Comparison of ENCODE assay signal across 23 mouse cellular contexts in genomic region chr11:106393331-106393616, GRCm38 (mm10). TPM values are rescaled to one million over a fixed set of nuclear protein-coding genes. Genes with fewer than 3 reads are reported as not detected.
DNase-seq lines count a peak whose midpoint lies in the region; ATAC-seq and TF ChIP-seq lines count a peak whose summit lies in the region.
"Had no signal": no experiment of that assay in that cellular context is flagged by ENCODE, and none has a peak within 500 bp of the region (broad histone marks: within the 10 kb centered on the region; RNA-seq: fewer than 3 reads in every experiment).

No protein-coding gene starts in this region.

- H3K4me1 ChIP-seq in liver, embryonic 13.5 days (replicated peaks): peaks cover 50% of the 10 kb centered on the region
- no peaks in the 10 kb centered on the region; the same call in 1 of the 2 replicates for H3K4me1 ChIP-seq in stomach, postnatal 0 days (replicated peaks; ENCODE audit: control insufficient read depth, insufficient read depth)
- H3K4me1 ChIP-seq: forebrain, embryonic 15.5 days had no signal

- peak overlapping the region; percentile 78 for H3K27ac ChIP-seq in liver, embryonic 13.5 days
- no peak overlapping the region for H3K27ac ChIP-seq in stomach, postnatal 0 days (replicated peaks)
- H3K27ac ChIP-seq: embryonic facial prominence, embryonic 15.5 days; forebrain, embryonic 15.5 days; heart, embryonic 13.5 days had no signal

- H3K36me3 ChIP-seq in liver, embryonic 13.5 days: peaks cover 3% of the 10 kb centered on the region
- no peaks in the 10 kb centered on the region; the same call in 1 of the 2 replicates for H3K36me3 ChIP-seq in stomach, postnatal 0 days (ENCODE audit: control insufficient read depth, insufficient read depth, low read length)

- 47% methylated on average over 4 of the region's 4 CpGs for WGBS in liver, embryonic 13.5 days (ENCODE audit: insufficient replicate concordance)
- 53% methylated on average over 4 of the region's 4 CpGs for WGBS in stomach, postnatal 0 days

- no peaks in the 10 kb centered on the region for H3K9me3 ChIP-seq in liver, embryonic 13.5 days (replicated peaks)
- H3K9me3 ChIP-seq in stomach, postnatal 0 days (ENCODE audit: control insufficient read depth, low read length): no peaks in the 10 kb centered on the region
- H3K9me3 ChIP-seq: embryonic facial prominence, embryonic 15.5 days; forebrain, embryonic 15.5 days; heart, embryonic 13.5 days had no signal

- no peaks in the 10 kb centered on the region for H3K27me3 ChIP-seq in liver, embryonic 13.5 days
- no peaks in the 10 kb centered on the region for H3K27me3 ChIP-seq in stomach, postnatal 0 days (ENCODE audit: control insufficient read depth, insufficient read depth, low read length)
- H3K27me3 ChIP-seq: embryonic facial prominence, embryonic 15.5 days; forebrain, embryonic 15.5 days; heart, embryonic 13.5 days had no signal

- H3K4me2 ChIP-seq in liver, embryonic 13.5 days: peak overlapping the region; percentile 35; the same call in 1 of the 2 replicates
- H3K4me2 ChIP-seq in stomach, postnatal 0 days (replicated peaks; ENCODE audit: low read depth): no peak overlapping the region
- H3K4me2 ChIP-seq: embryonic facial prominence, embryonic 15.5 days; forebrain, embryonic 15.5 days; heart, embryonic 13.5 days had no signal

- no peak for TF ChIP-seq CTCF in stomach, postnatal 0 days (IDR thresholded peaks at IDR 0.05; ENCODE audit: low read depth)

- no peak for TF ChIP-seq EP300 in stomach, postnatal 0 days (optimal IDR thresholded peaks at IDR 0.05)

- H3K9ac ChIP-seq in liver, embryonic 13.5 days: peak overlapping the region; percentile 4; the same call in 1 of the 2 replicates
- H3K9ac ChIP-seq in stomach, postnatal 0 days (ENCODE audit: low read length): no peak overlapping the region
- H3K9ac ChIP-seq: embryonic facial prominence, embryonic 15.5 days; forebrain, embryonic 15.5 days; heart, embryonic 13.5 days had no signal

- no peak overlapping the region for H3K4me3 ChIP-seq in liver, embryonic 13.5 days (replicated peaks)
- no peak overlapping the region for H3K4me3 ChIP-seq in stomach, postnatal 0 days (ENCODE audit: low read depth, low read length)
- H3K4me3 ChIP-seq: embryonic facial prominence, embryonic 15.5 days; forebrain, embryonic 15.5 days; heart, embryonic 13.5 days had no signal

- DNase-seq in heart, adult 11 months: peak; percentile 87
- DNase-seq in heart, adult 18-20 months: no peak
- peak; percentile 39 for DNase-seq in NIH3T3 (ENCODE audit: low read depth)
- DNase-seq in liver, embryonic 13.5 days: no peak
- no peak for DNase-seq in stomach, postnatal 0 days (ENCODE audit: low spot score)
- DNase-seq in layer of hippocampus, adult 8-10 months (ENCODE audit: low spot score in 2 of 2): no peak
- no peak for DNase-seq in gastrocnemius, postnatal 10 days
- DNase-seq: adrenal gland, adult 8-10 months; adrenal gland, postnatal 36 days; cerebellum, adult 2 months; cerebellum, postnatal 14 days; embryo, embryonic 11 days; heart, postnatal 36 days had no signal

- ATAC-seq in liver, embryonic 13.5 days (ENCODE audit: low read depth): no peak
- ATAC-seq in stomach, postnatal 0 days (ENCODE audit: low FRiP score, low TSS enrichment): peak; percentile 13; the same call in 1 of the 2 replicates
- ATAC-seq: forebrain, embryonic 15.5 days; hindbrain, embryonic 16.5 days had no signal

RNA-seq across cellular contexts. Expression of gene Icam2, which starts 5.4 kb away (rescaled TPM):
- 10 to 100 TPM; 19.2 to 24.5 TPM for total RNA-seq in heart, adult 18-20 months (2021)
- 18.6 and 19.5 TPM in 2 replicates for polyA plus RNA-seq in liver, embryonic 13.5 days (2015; fragmentation: Nextera tagmentation; extraction: Ambion mirVana)
- polyA plus RNA-seq in stomach, postnatal 0 days (2015; fragmentation: Nextera tagmentation; extraction: Ambion mirVana): 12.7 and 13.2 TPM in 2 replicates
- total RNA-seq in layer of hippocampus, adult 8-10 months (2022): 1 to 10 TPM; 1.7 to 3.4 (median 2.4) TPM
- total RNA-seq in gastrocnemius, postnatal 10 days (2021): 10 to 100 TPM; 13.3 to 18.6 TPM
- polyA plus RNA-seq: C2C12 had no signal

RNA-seq across cellular contexts. Expression of gene Prr29, which starts 28.0 kb away (rescaled TPM):
- total RNA-seq in heart, adult 18-20 months (2021): 1 to 10 TPM in 1 of 2 experiments, under 1 TPM in 1; 0.57 to 1.3 TPM
- not detected in 2 replicates for polyA plus RNA-seq in liver, embryonic 13.5 days (2015; fragmentation: Nextera tagmentation; extraction: Ambion mirVana)
- polyA plus RNA-seq in stomach, postnatal 0 days (2015; fragmentation: Nextera tagmentation; extraction: Ambion mirVana): 0.23 and 0.41 TPM in 2 replicates
- under 1 TPM in 1 of 4 experiments, not detected in 3; 0.41 TPM for total RNA-seq in layer of hippocampus, adult 8-10 months (2022)
- total RNA-seq in gastrocnemius, postnatal 10 days (2021): 10 to 100 TPM; 11.4 to 11.5 TPM
- total RNA-seq: adrenal gland, postnatal 36 days; common myeloid progenitor, adult 5-6 weeks had no signal
- polyA plus RNA-seq: C2C12; embryonic facial prominence, embryonic 11.5 days; erythroblast, embryonic 14.5 days; forebrain, embryonic 11.5 days; forebrain, embryonic 15.5 days; hindbrain, embryonic 11.5 days; hindbrain, embryonic 16.5 days had no signal

RNA-seq across cellular contexts. Expression of gene Scn4a, which starts 40.2 kb away (rescaled TPM):
- 10 to 100 TPM; 22.6 to 23.8 TPM for total RNA-seq in heart, adult 18-20 months (2021)
- polyA plus RNA-seq in liver, embryonic 13.5 days (2015; fragmentation: Nextera tagmentation; extraction: Ambion mirVana): 0.02 TPM in 1 of 2 replicates, not detected in the other
- polyA plus RNA-seq in stomach, postnatal 0 days (2015; fragmentation: Nextera tagmentation; extraction: Ambion mirVana): 0.02 and 0.12 TPM in 2 replicates
- total RNA-seq in layer of hippocampus, adult 8-10 months (2022): under 1 TPM in 2 of 4 experiments, not detected in 2; 0.07 TPM
- total RNA-seq in gastrocnemius, postnatal 10 days (2021): 100 to 1,000 TPM; 137 to 145 TPM
- polyA plus RNA-seq: erythroblast, embryonic 14.5 days; forebrain, embryonic 11.5 days; forebrain, embryonic 15.5 days; hindbrain, embryonic 16.5 days had no signal

Comparison
In these comparisons a context has a peak if more than half of its experiments do, and no peak if none do; other contexts are left out.
1. DNase-seq: peak in heart, adult 11 months (single experiment) and NIH3T3 (single experiment); none in heart, adult 18-20 months (0 of 2), liver, embryonic 13.5 days (single experiment), stomach, postnatal 0 days (single experiment), layer of hippocampus, adult 8-10 months (0 of 2) and gastrocnemius, postnatal 10 days (single experiment).
2. RNA of gene Prr29, which starts 28.0 kb away (total RNA-seq): 11.4 to 11.5 TPM in gastrocnemius, postnatal 10 days; 0.57 to 1.3 TPM in heart, adult 18-20 months and 0.41 TPM in layer of hippocampus, adult 8-10 months; every median in the first group is over 4 times any median in the second.
3. RNA of gene Scn4a, which starts 40.2 kb away (total RNA-seq): 137 to 145 TPM in gastrocnemius, postnatal 10 days and 22.6 to 23.8 TPM in heart, adult 18-20 months; 0.07 TPM in layer of hippocampus, adult 8-10 months; every median in the first group is over 10 times any median in the second.